Mouse (Mus musculus): ENCODE results near the gene Ndufab1. TPM values are rescaled to one million over a fixed set of nuclear protein-coding genes. Genes with fewer than 3 reads are reported as not detected.
"Not testable (repeated sequence)": the region's sequence is repeated elsewhere in the genome, so short reads cannot be mapped to it uniquely, and the experiment has no call there.

Ndufab1 gene
- polyA plus RNA-seq, 1 experiment from 2014 or later, result 1,343 TPM

GRCm38 (mm10) chr7:122101014-122101746 is 506 bp downstream of the Ndufab1 start:
- H3K27ac ChIP-seq (replicated peaks), result peak overlapping the region; percentile 75
- ATAC-seq (ENCODE audit: extremely low read depth, insufficient number of reproducible peaks, low FRiP score, low TSS enrichment), result peak; percentile 73
- H3K4me3 ChIP-seq, result peak overlapping the region; percentile 74
- peak overlapping the region; percentile 93 for H3K9ac ChIP-seq
- H3K9me3 ChIP-seq; H3K27me3 ChIP-seq (replicated peaks): not testable (repeated sequence)
- H3K4me2 ChIP-seq, result peak overlapping the region; percentile 98
- peaks cover 32% of the 10 kb centered on the region for H3K36me3 ChIP-seq
- H3K4me1 ChIP-seq, result peaks cover 20% of the 10 kb centered on the region
- 5% methylated on average over 28 of the region's 28 CpGs for WGBS

GRCm38 (mm10) chr7:122099222-122099621 is 2.5 kb downstream of the Ndufab1 start:
- Histone ChIP-seq H3K4me3 (no peak overlapping the region), H3K27ac (replicated peaks) (no peak overlapping the region), H3K4me2 (no peak overlapping the region), H3K36me3 (peaks cover 52% of the 10 kb centered on the region), H3K9me3 (no peaks in the 10 kb centered on the region), H3K9ac (no peak overlapping the region), H3K27me3 (replicated peaks) (no peaks in the 10 kb centered on the region), H3K4me1 (peaks cover 20% of the 10 kb centered on the region)
- WGBS, result 64% methylated on average over 4 of the region's 4 CpGs
- ATAC-seq (ENCODE audit: extremely low read depth, insufficient number of reproducible peaks, low FRiP score, low TSS enrichment), result no peak

DNA sequence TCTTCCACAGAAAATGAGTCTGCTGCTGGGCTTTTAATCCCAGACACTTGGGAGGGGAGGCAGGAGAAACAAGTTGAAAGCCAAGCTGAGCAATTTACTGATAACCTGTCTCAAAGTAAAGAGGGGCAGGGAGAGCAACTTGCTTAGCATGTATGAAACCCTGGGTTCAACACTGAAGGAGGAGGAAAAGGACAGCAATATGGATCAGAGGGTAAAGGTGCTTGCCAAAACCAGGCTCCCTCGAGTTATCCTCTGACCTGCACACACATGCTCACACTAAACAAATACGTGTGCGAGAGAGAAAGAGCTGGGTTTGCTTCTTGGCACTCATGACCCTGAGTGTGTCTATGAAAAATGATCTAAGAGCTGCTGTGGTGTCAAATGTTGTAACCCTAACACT is 3.7 kb downstream of the Ndufab1 start:
- no peak overlapping the region for H3K9ac ChIP-seq
- ATAC-seq (ENCODE audit: extremely low read depth, insufficient number of reproducible peaks, low FRiP score, low TSS enrichment), result no peak
- no peaks in the 10 kb centered on the region for H3K9me3 ChIP-seq
- no peaks in the 10 kb centered on the region for H3K27me3 ChIP-seq (replicated peaks)
- H3K4me3 ChIP-seq, result no peak overlapping the region
- H3K27ac ChIP-seq (replicated peaks), result no peak overlapping the region
- 92% methylated on average over 3 of the region's 3 CpGs for WGBS
- no peak overlapping the region for H3K4me2 ChIP-seq
- H3K4me1 ChIP-seq, result peaks cover 20% of the 10 kb centered on the region
- H3K36me3 ChIP-seq, result peaks cover 64% of the 10 kb centered on the region

- no peak for ATAC-seq (ENCODE audit: extremely low read depth, insufficient number of reproducible peaks, low FRiP score, low TSS enrichment)
- H3K9me3 ChIP-seq, result no peaks in the 10 kb centered on the region
- no peak overlapping the region for H3K27ac ChIP-seq (replicated peaks)
- no peak overlapping the region for H3K9ac ChIP-seq
- H3K36me3 ChIP-seq, result peaks cover 93% of the 10 kb centered on the region
- 96% methylated on average over 2 of the region's 2 CpGs for WGBS
- H3K4me3 ChIP-seq, result no peak overlapping the region
- no peak overlapping the region for H3K4me2 ChIP-seq
- peaks cover 6% of the 10 kb centered on the region for H3K4me1 ChIP-seq
- no peaks in the 10 kb centered on the region for H3K27me3 ChIP-seq (replicated peaks)
Measured at GRCm38 (mm10) chr7:122094564-122095330, 6.9 kb downstream of the Ndufab1 start.

DNA sequence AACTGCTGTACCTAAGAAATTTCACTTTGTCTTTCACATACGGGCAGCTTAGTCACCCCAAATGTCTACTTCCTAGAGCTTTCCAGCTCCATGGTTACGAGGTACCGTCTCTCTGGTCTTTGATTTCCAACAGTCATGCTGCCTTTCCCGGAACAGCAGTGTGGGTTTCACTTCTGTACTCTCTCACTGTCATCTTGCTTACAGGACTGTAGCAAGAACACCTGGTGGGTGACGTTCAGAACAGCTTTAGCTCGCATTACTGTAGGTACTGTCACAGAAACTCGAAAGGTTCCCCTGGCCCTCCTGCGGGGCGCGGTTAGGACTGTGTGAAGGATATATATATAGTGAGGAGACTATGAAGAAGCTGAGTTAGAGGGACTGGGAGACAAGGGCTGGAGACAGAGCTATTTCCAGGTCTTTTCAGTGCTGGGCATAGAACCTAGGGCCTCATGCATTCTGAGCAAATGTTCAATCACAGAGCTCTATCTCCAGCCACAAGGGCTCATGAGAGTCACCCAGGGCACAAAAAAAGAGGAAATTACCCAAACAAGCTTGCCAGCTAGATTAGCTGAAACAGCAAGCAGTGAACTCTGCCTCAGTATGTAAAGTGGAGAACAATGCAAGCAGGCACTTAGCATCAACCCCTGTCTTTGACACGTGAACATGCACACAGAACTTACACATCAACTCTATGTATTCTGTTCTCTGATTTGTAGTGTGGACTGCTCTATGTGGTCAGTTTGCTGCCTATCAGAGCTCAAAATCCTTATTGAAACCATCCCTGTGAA is 14.3 kb downstream of the Ndufab1 start:
- peaks cover 98% of the 10 kb centered on the region for H3K36me3 ChIP-seq
- H3K27me3 ChIP-seq (replicated peaks), result no peaks in the 10 kb centered on the region
- H3K4me1 ChIP-seq, result peaks cover 9% of the 10 kb centered on the region
- H3K4me3 ChIP-seq, result no peak overlapping the region
- WGBS, result 87% methylated on average over 11 of the region's 11 CpGs
- H3K9ac ChIP-seq, result no peak overlapping the region
- no peak overlapping the region for H3K4me2 ChIP-seq
- H3K9me3 ChIP-seq, result no peaks in the 10 kb centered on the region
- no peak for ATAC-seq (ENCODE audit: extremely low read depth, insufficient number of reproducible peaks, low FRiP score, low TSS enrichment)
- H3K27ac ChIP-seq (replicated peaks), result no peak overlapping the region

DNA sequence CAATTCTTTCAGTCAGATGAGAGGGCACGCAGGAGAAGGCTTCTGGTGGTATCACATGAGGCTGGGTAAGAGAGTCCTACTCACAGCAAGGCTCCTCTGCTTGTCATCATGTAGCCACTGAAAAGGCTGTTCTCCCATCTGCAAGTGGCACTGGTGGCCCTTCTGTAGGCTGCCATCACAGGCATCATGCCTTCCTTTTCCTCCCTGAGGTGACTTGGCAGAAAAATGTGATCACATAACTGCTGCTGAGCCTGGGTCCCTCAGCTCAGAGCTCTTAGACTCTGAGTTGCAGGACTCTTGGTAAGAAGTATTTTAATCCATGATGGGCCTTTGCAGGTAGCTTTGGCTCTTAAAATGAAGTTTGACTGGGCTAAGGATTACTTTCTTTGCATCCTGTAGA is 20.6 kb downstream of the Ndufab1 start:
- Histone ChIP-seq H3K4me2 (no peak overlapping the region), H3K4me1 (peaks cover 9% of the 10 kb centered on the region), H3K9me3 (no peaks in the 10 kb centered on the region), H3K27ac (replicated peaks) (no peak overlapping the region), H3K36me3 (peaks cover 98% of the 10 kb centered on the region), H3K4me3 (no peak overlapping the region), H3K9ac (peak overlapping the region; percentile 6; the same call in 1 of the 2 replicates), H3K27me3 (replicated peaks) (no peaks in the 10 kb centered on the region)
- WGBS, result 97% methylated on average over 1 of the region's 1 CpGs
- ATAC-seq (ENCODE audit: extremely low read depth, insufficient number of reproducible peaks, low FRiP score, low TSS enrichment), result no peak

- WGBS, result 88% methylated on average over 8 of the region's 8 CpGs
- H3K9me3 ChIP-seq, result no peaks in the 10 kb centered on the region
- peaks cover 98% of the 10 kb centered on the region for H3K36me3 ChIP-seq
- H3K4me1 ChIP-seq, result peaks cover 7% of the 10 kb centered on the region
- no peak overlapping the region for H3K4me3 ChIP-seq
- ATAC-seq (ENCODE audit: extremely low read depth, insufficient number of reproducible peaks, low FRiP score, low TSS enrichment), result no peak
- no peaks in the 10 kb centered on the region for H3K27me3 ChIP-seq (replicated peaks)
- no peak overlapping the region for H3K9ac ChIP-seq
- no peak overlapping the region for H3K27ac ChIP-seq (replicated peaks)
- H3K4me2 ChIP-seq, result no peak overlapping the region
Measured at GRCm38 (mm10) chr7:122079798-122080554, 21.7 kb downstream of the Ndufab1 start.

DNA sequence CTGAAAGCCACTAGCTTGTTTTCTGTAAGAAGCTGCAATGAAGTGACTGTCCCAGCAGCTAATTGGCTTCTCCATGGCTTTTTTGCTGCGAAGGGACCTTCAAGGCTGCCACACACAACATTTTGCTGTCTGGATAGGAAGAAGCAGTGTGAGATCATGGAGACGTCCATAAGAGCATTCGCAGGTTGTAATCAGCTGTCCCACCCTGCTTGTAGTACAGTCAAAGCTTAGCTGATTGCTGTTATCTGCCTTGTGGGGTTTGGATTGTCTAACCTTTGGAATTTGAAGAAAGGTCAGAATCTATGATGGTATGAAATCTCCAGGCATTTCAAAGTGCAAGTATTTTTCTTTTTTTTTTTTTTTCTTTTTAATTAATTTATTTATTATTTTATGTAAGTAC is 27.3 kb downstream of the Ndufab1 start:
- no peak for ATAC-seq (ENCODE audit: extremely low read depth, insufficient number of reproducible peaks, low FRiP score, low TSS enrichment)
- Histone ChIP-seq H3K9me3 (no peaks in the 10 kb centered on the region), H3K4me3 (no peak overlapping the region), H3K4me2 (no peak overlapping the region), H3K36me3 (peaks cover 99% of the 10 kb centered on the region), H3K27ac (replicated peaks) (no peak overlapping the region), H3K4me1 (peaks cover 12% of the 10 kb centered on the region), H3K27me3 (replicated peaks) (no peaks in the 10 kb centered on the region), H3K9ac (no peak overlapping the region)
- WGBS, result 65% methylated on average over 3 of the region's 3 CpGs

DNA sequence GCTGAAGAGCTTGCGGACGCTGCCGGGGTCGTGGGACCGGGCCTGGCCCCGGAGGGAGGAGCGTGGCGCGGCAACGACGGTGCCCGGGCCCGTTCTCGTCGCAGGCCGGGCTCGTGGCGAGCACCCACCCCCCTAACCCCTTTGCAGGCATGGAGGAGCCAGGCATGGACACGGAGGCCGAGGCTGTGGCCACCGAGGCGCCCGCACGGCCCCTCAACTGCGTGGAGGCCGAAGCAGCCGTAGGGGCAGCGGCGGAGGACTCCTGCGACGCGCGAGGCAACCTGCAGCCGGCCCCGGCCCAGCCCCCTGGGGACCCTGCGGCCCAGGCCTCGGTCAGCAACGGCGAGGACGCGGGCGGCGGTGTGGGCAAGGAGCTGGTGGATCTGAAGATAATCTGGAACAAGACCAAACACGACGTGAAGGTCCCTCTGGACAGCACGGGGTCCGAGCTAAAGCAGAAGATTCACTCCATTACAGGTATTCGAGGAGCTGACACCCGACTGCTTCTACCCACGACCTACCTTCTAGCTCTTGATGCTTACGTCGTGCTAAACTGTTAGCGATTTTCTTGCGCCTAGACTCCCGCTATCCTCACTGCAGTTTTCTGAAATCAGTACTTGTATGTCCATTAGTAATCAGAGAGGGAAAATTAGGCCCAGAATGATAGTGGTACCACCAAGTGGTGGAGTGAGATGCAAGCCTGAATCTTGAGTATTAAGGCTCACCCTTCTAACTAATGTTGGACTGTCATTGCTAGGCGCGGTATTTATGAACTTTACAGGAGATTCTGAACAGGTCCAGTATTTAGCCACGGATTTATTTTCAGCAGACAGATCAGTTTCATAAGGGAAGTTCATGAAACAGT is 33.9 kb downstream of the Ndufab1 start:
- Histone ChIP-seq H3K4me1 (peaks cover 38% of the 10 kb centered on the region), H3K9me3 (no peaks in the 10 kb centered on the region), H3K36me3 (peaks cover 44% of the 10 kb centered on the region), H3K27ac (replicated peaks) (peak overlapping the region; percentile 97), H3K4me3 (peak overlapping the region; percentile 81), H3K4me2 (peak overlapping the region; percentile 90), H3K27me3 (replicated peaks) (no peaks in the 10 kb centered on the region), H3K9ac (peak overlapping the region; percentile 94)
- ATAC-seq (ENCODE audit: extremely low read depth, insufficient number of reproducible peaks, low FRiP score, low TSS enrichment), result 0 out of 2 replicates have a peak, but pooled peaks have one; percentile 10
- WGBS, result 1% methylated on average over 58 of the region's 58 CpGs

DNA sequence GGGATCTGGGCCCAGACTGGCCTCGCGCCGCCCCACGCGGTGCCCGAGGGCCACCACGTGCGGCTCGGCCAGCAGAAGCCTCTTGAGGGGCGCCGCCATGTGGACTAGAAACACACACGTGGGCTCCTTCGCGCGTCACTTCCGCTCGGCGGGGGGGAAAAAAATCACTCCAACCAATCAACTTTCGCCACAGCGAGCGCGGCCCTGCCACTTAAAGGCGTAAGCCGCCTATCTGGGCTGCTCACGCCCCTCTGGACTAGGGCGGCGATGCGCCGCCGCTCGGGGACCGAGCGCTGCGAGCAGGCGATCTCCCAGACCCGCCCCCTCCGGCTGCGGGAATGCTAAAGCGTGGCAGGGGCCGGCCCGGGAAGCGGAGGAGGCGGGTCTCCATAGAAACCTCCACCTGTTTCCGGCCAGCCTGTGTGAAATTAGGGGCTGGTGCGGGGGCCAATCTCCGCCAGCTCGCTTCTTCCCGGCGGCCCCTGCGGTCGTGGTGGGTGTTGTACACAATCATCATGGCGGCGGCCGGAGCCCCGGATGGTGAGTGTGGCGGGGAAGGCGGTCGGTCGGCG is 34.7 kb downstream of the Ndufab1 start, which contains the start of the genes Ubfd1 and Ears2:
Gene Ubfd1 (plus strand): TSS at position 231 of the 572 bp plus-strand sequence.
Gene Ears2 (minus strand): TSS at position 319 of the 572 bp plus-strand sequence.
- Histone ChIP-seq H3K27me3 (replicated peaks) (no peaks in the 10 kb centered on the region), H3K4me3 (peak within 1 kb of the TSS; percentile 81), H3K9me3 (no peaks in the 10 kb centered on the region), H3K4me2 (peak within 1 kb of the TSS; percentile 90), H3K4me1 (peaks cover 38% of the 10 kb centered on the region), H3K36me3 (peaks cover 44% of the 10 kb centered on the region), H3K9ac (peak within 1 kb of the TSS; percentile 94), H3K27ac (replicated peaks) (peak within 1 kb of the TSS; percentile 97)
- ATAC-seq (ENCODE audit: extremely low read depth, insufficient number of reproducible peaks, low FRiP score, low TSS enrichment), result peak; percentile 97
- WGBS, result under 1% methylated on average over 58 of the region's 60 CpGs

Data from heart, embryonic 13.5 days (tissue).